Mouse (Mus musculus) MEL-GATA-1-ER (cell line): ENCODE data around the gene Ppp1r26.

ENCODE experiments used
- DNase-seq: peaks from one replicate; pipeline ENCODE4 v3.0.0-alpha.2; 2012; ENCODE audit warnings: low read depth; ENCODE audit errors: extremely low read depth

Ppp1r26 gene

DNA sequence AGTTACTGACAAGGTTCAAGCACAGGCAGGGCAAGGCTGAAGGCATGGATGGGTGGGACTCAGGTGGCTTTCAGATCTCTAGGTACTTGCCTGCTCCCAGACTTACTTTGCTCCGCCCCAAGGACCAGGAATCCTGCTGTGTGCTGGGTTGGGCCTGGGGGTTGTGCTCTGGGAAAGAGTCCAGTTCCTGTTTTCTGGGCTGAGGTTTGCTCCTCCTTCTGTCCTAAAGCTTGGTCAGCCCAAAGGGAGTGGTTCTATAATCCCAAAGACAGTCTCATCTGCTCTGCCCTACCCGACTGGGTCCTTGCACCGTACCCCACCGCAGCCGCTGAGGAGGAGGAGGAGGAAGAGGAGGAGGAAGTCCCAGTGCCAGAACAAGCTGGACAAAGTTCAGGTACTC, 50.1 kb downstream of the Ppp1r26 start, which contains the start of gene Gbgt1:
TSS of gene Gbgt1 (plus strand) at position 221 of the 400 bp plus-strand sequence.
- DNase-seq, result no peak

DNA sequence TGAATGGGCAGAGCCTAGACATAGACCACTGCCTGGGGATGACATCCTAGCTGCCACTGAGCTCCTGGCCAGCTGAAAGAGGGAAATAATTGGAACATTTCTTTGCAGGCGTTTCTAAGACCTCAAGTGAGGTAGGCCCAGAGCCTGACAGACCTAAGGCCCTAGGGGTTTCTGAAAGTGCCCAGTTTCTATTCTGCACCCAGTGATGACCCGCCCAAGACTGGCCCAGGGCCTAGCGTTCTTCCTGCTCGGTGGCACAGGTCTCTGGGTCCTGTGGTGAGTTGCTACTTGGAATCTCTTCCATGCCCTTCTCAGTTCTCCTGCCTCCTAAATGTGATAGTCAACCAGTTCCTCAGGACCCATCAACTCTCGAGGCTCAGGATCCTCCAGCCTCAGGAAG, 51.0 kb downstream of the Ppp1r26 start:
- DNase-seq, result no peak

DNA sequence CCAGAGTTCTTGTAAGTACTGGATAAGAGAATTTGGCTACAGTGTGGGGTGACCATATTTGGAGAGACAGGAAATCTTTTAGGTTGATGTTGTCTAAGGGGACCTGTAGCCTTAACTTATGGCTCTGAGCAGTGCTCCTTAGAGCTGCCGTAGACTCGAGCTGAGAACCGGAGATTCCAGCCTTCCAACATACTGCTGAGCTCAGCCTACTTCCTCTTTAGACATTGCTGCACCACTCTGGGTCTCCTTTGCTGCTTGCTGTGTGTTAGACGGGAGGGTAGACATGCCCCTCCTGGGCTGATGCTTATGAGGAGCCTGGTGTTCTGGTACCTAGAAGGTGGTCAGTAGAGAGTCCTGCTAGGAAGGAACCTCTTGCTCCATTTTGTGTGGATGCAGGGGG, 51.8 kb downstream of the Ppp1r26 start:
- DNase-seq, result no peak

DNA sequence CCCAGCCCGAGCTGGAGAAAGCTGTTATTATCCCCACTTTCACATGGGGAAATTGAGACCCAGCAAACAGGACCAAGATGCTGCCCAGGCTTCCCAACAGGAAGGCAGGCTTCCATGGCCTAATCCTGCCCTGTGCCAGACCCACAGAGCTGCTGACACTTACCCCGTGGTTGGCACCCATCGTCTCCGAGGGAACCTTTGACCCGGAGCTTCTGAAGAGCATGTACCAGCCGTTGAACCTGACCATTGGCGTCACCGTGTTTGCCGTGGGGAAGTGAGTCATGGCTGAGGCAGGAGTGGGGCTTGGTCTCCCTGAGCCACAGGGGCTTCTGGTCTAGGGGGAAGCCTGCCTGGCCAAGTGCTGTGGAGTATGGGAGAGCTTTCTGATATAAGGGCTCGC, 56.4 kb downstream of the Ppp1r26 start:
- DNase-seq, result no peak

DNA sequence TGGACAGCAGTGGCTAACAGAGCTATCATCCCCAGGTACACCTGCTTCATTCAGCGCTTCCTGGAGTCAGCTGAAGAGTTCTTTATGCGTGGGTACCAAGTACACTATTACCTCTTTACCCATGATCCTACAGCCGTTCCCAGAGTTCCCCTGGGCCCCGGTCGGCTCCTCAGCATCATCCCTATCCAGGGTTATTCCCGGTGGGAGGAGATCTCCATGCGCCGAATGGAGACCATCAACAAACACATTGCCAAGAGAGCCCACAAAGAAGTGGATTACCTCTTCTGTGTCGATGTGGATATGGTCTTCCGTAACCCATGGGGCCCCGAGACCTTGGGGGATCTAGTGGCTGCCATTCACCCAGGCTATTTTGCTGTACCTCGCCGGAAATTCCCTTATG, 58.1 kb downstream of the Ppp1r26 start:
- DNase-seq, result no peak
